Mouse (Mus musculus): ENCODE results near the gene 1700015G11Rik.

The 1700015G11Rik gene

GRCm38 (mm10) chr7:51967581-51967980, 47.9 kb downstream of the 1700015G11Rik start:
- DNase-seq (ENCODE audit: extremely low read depth, low read depth) = no peak

- no peak for DNase-seq (ENCODE audit: extremely low read depth, low read depth)
Observed at GRCm38 (mm10) chr7:51964681-51965080, 50.8 kb downstream of the 1700015G11Rik start.

GRCm38 (mm10) chr7:51962219-51962952, 53.1 kb downstream of the 1700015G11Rik start:
- DNase-seq (ENCODE audit: extremely low read depth, low read depth) = no peak

Measured in MEL-GATA-1-ER (cell line).